28 mouse cellular contexts compared by ENCODE assay signal in the genomic region with DNA sequence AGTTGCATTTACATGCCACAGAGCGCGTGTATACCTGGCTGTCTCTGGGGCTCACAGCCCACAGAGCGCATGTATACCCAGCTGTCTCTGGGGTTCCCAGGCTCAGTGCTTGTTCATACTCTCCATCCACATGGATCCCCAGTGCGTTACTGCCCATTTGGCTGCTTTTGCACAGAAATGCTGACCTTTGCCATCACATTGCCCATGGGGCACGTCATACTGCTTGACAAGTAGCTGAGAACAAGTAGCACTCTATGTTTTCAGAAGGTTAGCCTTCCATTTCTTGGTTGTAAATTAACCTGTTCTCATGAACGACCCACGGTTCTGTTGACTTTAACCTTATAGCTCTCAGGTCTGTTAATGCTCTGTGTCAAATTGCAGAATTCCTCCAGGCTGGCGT. TPM values are rescaled to one million over a fixed set of nuclear protein-coding genes. Genes with fewer than 3 reads are reported as not detected.
DNase-seq lines count a peak whose midpoint lies in the region; ATAC-seq lines count a peak whose summit lies in the region.
"Had no signal": no experiment of that assay in that cellular context is flagged by ENCODE, and none has a peak within 500 bp of the region (broad histone marks: within the 10 kb centered on the region; RNA-seq: fewer than 3 reads in every experiment).

No protein-coding gene starts in this region.

- H3K36me3 ChIP-seq in intestine, embryonic 15.5 days: no peaks in the 10 kb centered on the region
- H3K36me3 ChIP-seq in intestine, embryonic 16.5 days (ENCODE audit: control insufficient read depth, insufficient read depth, low read length): no peaks in the 10 kb centered on the region
- no peaks in the 10 kb centered on the region for H3K36me3 ChIP-seq in kidney, embryonic 16.5 days (ENCODE audit: insufficient read depth, low read length)
- H3K36me3 ChIP-seq: hindbrain, embryonic 10.5 days; limb, embryonic 10.5 days; liver, embryonic 15.5 days; midbrain, embryonic 12.5 days had no signal

- no peaks in the 10 kb centered on the region for H3K27me3 ChIP-seq in intestine, embryonic 15.5 days (replicated peaks)
- H3K27me3 ChIP-seq in intestine, embryonic 16.5 days (replicated peaks; ENCODE audit: control insufficient read depth, insufficient read depth, low read length): no peaks in the 10 kb centered on the region
- no peaks in the 10 kb centered on the region for H3K27me3 ChIP-seq in kidney, embryonic 16.5 days (ENCODE audit: insufficient read depth, low read length)
- H3K27me3 ChIP-seq: liver, embryonic 15.5 days; midbrain, embryonic 12.5 days had no signal

- H3K4me1 ChIP-seq in intestine, embryonic 15.5 days (replicated peaks): no peaks in the 10 kb centered on the region
- no peaks in the 10 kb centered on the region for H3K4me1 ChIP-seq in intestine, embryonic 16.5 days (ENCODE audit: control insufficient read depth, insufficient read depth, low read length)
- H3K4me1 ChIP-seq in kidney, embryonic 16.5 days (ENCODE audit: insufficient read depth, low read length): no peaks in the 10 kb centered on the region
- H3K4me1 ChIP-seq: hindbrain, embryonic 10.5 days; limb, embryonic 10.5 days; liver, embryonic 15.5 days; midbrain, embryonic 12.5 days had no signal

- H3K4me3 ChIP-seq in intestine, embryonic 15.5 days (replicated peaks): no peak overlapping the region
- H3K4me3 ChIP-seq in intestine, embryonic 16.5 days (ENCODE audit: low read length): no peak overlapping the region
- H3K4me3 ChIP-seq in kidney, embryonic 16.5 days (ENCODE audit: low read length): no peak overlapping the region
- H3K4me3 ChIP-seq: gastrocnemius, adult 2 months; hindbrain, embryonic 10.5 days; left cerebral cortex, adult 2 months; limb, embryonic 10.5 days; liver, embryonic 15.5 days; midbrain, embryonic 12.5 days had no signal

- H3K4me2 ChIP-seq in intestine, embryonic 15.5 days (replicated peaks): no peak overlapping the region
- no peak overlapping the region for H3K4me2 ChIP-seq in intestine, embryonic 16.5 days (ENCODE audit: low read depth, low read length)
- H3K4me2 ChIP-seq in kidney, embryonic 16.5 days (replicated peaks; ENCODE audit: low read depth, low read length): no peak overlapping the region
- H3K4me2 ChIP-seq: heart, embryonic 11.5 days; liver, embryonic 15.5 days; midbrain, embryonic 12.5 days had no signal

- peak; percentile 45 for ATAC-seq in intestine, embryonic 15.5 days
- ATAC-seq in intestine, embryonic 16.5 days: peak; percentile 42; the same call in 1 of the 2 replicates
- peak; percentile 86 for ATAC-seq in kidney, embryonic 16.5 days (ENCODE audit: low FRiP score, low TSS enrichment)
- ATAC-seq: activated CD4-positive, CD25-positive, alpha-beta regulatory T cell, adult 4 months; forebrain, embryonic 14.5 days; hindbrain, embryonic 16.5 days; lung, postnatal 0 days had no signal

- intact Hi-C loops in gastrocnemius, postnatal 36 days (cut with DNase I): no loop called here

- peak; percentile 29 to 57 for DNase-seq in kidney, postnatal 4 days
- DNase-seq in gastrocnemius, postnatal 36 days: no peak
- DNase-seq in left cerebral cortex, adult 8-10 months (ENCODE audit: low spot score in 2 of 2): no peak
- DNase-seq in thymus, adult 18-20 months: no peak
- DNase-seq: cerebellum, adult 8-10 months; cerebellum, postnatal 36 days; embryo, embryonic 11 days; gastrocnemius, adult 2 months; liver; right cerebral cortex, postnatal 14 days; thymus, postnatal 14 days had no signal

- H3K9me3 ChIP-seq in intestine, embryonic 15.5 days: no peaks in the 10 kb centered on the region
- H3K9me3 ChIP-seq in intestine, embryonic 16.5 days (ENCODE audit: control insufficient read depth, low read length): no peaks in the 10 kb centered on the region
- no peaks in the 10 kb centered on the region for H3K9me3 ChIP-seq in kidney, embryonic 16.5 days (ENCODE audit: low read length)
- H3K9me3 ChIP-seq: hindbrain, embryonic 10.5 days; limb, embryonic 10.5 days; liver, embryonic 15.5 days; midbrain, embryonic 12.5 days had no signal

- no peak overlapping the region for H3K27ac ChIP-seq in intestine, embryonic 15.5 days
- no peak overlapping the region for H3K27ac ChIP-seq in intestine, embryonic 16.5 days (ENCODE audit: low read length)
- peak overlapping the region; percentile 61; the same call in 1 of the 2 replicates for H3K27ac ChIP-seq in kidney, embryonic 16.5 days (ENCODE audit: low read length)
- H3K27ac ChIP-seq: gastrocnemius, adult 2 months; hindbrain, embryonic 10.5 days; left cerebral cortex, adult 2 months; limb, embryonic 10.5 days; liver, embryonic 15.5 days; midbrain, embryonic 12.5 days had no signal

- 59% methylated on average over 8 of the region's 8 CpGs for WGBS in intestine, embryonic 15.5 days
- WGBS in intestine, embryonic 16.5 days: 61% methylated on average over 8 of the region's 8 CpGs
- WGBS in kidney, embryonic 16.5 days: 47% methylated on average over 8 of the region's 8 CpGs

- H3K9ac ChIP-seq in intestine, embryonic 15.5 days: no peak overlapping the region
- no peak overlapping the region for H3K9ac ChIP-seq in intestine, embryonic 16.5 days (ENCODE audit: low read depth, low read length)
- no peak overlapping the region for H3K9ac ChIP-seq in kidney, embryonic 16.5 days (replicated peaks; ENCODE audit: low read length)
- H3K9ac ChIP-seq: liver, embryonic 15.5 days; midbrain, embryonic 12.5 days had no signal

RNA-seq across cellular contexts. Expression of a gene that starts 43.4 kb away (rescaled TPM):
- polyA plus RNA-seq in intestine, embryonic 15.5 days (2015; fragmentation: Nextera tagmentation; extraction: Ambion mirVana): 25.6 and 27.6 TPM in 2 replicates
- 23.9 and 28.3 TPM in 2 replicates for polyA plus RNA-seq in intestine, embryonic 16.5 days (2015; fragmentation: Nextera tagmentation; extraction: Ambion mirVana)
- 6.0 and 7.8 TPM in 2 replicates for polyA plus RNA-seq in kidney, embryonic 16.5 days (2015; fragmentation: Nextera tagmentation; extraction: Ambion mirVana)
- 1 to 10 TPM in 1 of 2 experiments, not detected in 1; 1.0 TPM for total RNA-seq in gastrocnemius, postnatal 36 days (2021)
- total RNA-seq in left cerebral cortex, adult 8-10 months (2022): 10 to 100 TPM in 3 of 4 experiments, 1 to 10 TPM in 1; 9.1 to 11.3 (median 10.4) TPM
- total RNA-seq: granulocyte monocyte progenitor cell, adult 5-6 weeks; megakaryocyte progenitor cell, adult 5-6 weeks; monocyte, adult 5-6 weeks had no signal
- polyA plus RNA-seq: C2C12 had no signal

Comparison
In these comparisons a context has a peak if more than half of its experiments do, and no peak if none do; other contexts are left out.
1. DNase-seq: peak in kidney, postnatal 4 days (2 of 2); none in gastrocnemius, postnatal 36 days (0 of 2), left cerebral cortex, adult 8-10 months (0 of 2) and thymus, adult 18-20 months (0 of 2).
2. Peak in every context shown above with its lines, with median percentiles within 50 percentile points of each other: ATAC-seq.